Mouse (Mus musculus) limb, embryonic 15.5 days (tissue): Measurements from ENCODE around the gene Tacr2. TPM values are rescaled to one million over a fixed set of nuclear protein-coding genes. Genes with fewer than 3 reads are reported as not detected.

ENCODE experiments used
- ATAC-seq: fragments of 200-750 bp; cut with Nextera tagmentation; 2 replicates; pipeline ENCODE4 v1.8.0; 2017; ENCODE audit warnings: low read depth, moderate TSS enrichment; ENCODE audit not compliant: insufficient number of reproducible peaks, low FRiP score, low TSS enrichment
- H3K27ac ChIP-seq: fragments of 300-500 bp; sonication (generic); 2 replicates; pipeline ENCODE4 v1.5.1; 2015; ENCODE audit warnings: moderate library complexity, mild to moderate bottlenecking, inconsistent platforms
- H3K27me3 ChIP-seq: fragments of 300-500 bp; sonication (generic); 2 replicates; pipeline ENCODE4 v1.6.1; 2015; ENCODE audit warnings: inconsistent platforms
- H3K36me3 ChIP-seq: fragments of 300-500 bp; sonication (generic); 2 replicates; pipeline ENCODE4 v1.6.1; 2015; ENCODE audit warnings: inconsistent platforms
- H3K4me1 ChIP-seq: fragments of 300-500 bp; sonication (generic); 2 replicates; pipeline ENCODE4 v1.6.1; 2015; ENCODE audit warnings: inconsistent platforms
- H3K4me2 ChIP-seq: fragments of 300-500 bp; sonication (generic); 2 replicates; pipeline ENCODE4 v1.6.1; 2015; ENCODE audit warnings: mild to moderate bottlenecking, inconsistent platforms
- H3K4me3 ChIP-seq: fragments of 300-500 bp; sonication (generic); 2 replicates; pipeline ENCODE4 v1.5.1; 2015; ENCODE audit warnings: mild to moderate bottlenecking, inconsistent platforms
- H3K9ac ChIP-seq: fragments of 300-500 bp; sonication (generic); 2 replicates; pipeline ENCODE4 v1.6.1; 2015; ENCODE audit warnings: inconsistent platforms
- H3K9me3 ChIP-seq: fragments of 300-500 bp; sonication (generic); 2 replicates; pipeline ENCODE4 v1.6.1; 2016; ENCODE audit warnings: inconsistent platforms
- WGBS: fragments of 180-500 bp; shearing (Covaris S2); methylation state at CpG from one replicate; pipeline ENCODE4 v1.1.7; 2015; 5-methylcytosine and 5-hydroxymethylcytosine counted together
- polyA plus RNA-seq: library from polyadenylated mRNA; unstranded; fragments of >200 nt; fragmentation: Nextera tagmentation; extraction: Ambion mirVana; gene quantifications from 2 replicates; pipeline ENCODE4 v1.2.1, GENCODE M21; 2015

Gene Tacr2
- polyA plus RNA-seq, 1 experiment from 2014 or later, result not detected

DNA sequence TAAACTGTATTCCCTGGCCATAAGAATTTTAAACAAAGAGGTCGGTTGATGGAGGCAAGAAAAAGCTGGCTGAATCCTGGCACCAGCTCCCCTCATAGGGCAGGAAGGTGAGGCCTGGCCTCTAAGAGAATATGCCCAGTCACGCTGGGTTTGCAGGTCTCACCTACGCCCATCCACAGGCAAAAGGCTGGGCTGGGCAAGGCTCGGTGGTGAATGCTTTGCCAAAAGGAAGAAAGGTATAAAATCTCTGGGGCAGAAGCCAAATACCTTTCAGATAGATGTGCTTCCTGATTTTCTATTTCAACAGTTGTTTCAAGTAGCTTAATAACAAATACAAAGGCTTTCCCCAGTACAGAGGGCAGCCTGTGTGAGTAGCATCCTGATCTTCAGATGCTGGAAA, 27.4 kb downstream of the Tacr2 start:
- H3K4me2 ChIP-seq, result no peak overlapping the region
- no peaks in the 10 kb centered on the region for H3K9me3 ChIP-seq
- no peak overlapping the region for H3K9ac ChIP-seq
- no peaks in the 10 kb centered on the region for H3K27me3 ChIP-seq
- no peak overlapping the region for H3K4me3 ChIP-seq
- WGBS, result 79% methylated on average over 4 of the region's 4 CpGs
- H3K27ac ChIP-seq, result no peak overlapping the region
- no peaks in the 10 kb centered on the region for H3K4me1 ChIP-seq
- H3K36me3 ChIP-seq, result peaks cover 58% of the 10 kb centered on the region
- no peak for ATAC-seq

DNA sequence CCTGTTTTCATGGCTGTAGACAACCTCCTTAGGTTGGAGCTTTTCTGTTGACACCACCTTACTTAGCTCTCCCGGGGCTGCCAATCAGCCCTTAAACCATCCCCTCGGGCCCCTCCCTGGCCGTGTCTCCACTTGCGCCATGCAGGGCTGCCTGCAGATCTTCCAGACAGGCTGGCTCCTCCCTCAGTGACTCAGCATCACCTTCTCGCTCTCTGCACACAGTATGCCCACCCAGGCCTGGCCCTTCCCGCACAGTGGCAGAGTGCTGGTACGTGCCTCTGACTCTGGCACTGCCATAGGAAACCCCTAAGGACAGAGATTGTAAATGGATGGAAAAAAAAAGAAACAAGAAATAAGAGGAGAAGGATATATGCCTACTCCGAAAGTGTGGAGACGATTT, 30.5 kb downstream of the Tacr2 start:
- H3K4me1 ChIP-seq, result no peaks in the 10 kb centered on the region
- 54% methylated on average over 9 of the region's 9 CpGs for WGBS
- H3K9ac ChIP-seq, result no peak overlapping the region
- H3K9me3 ChIP-seq, result no peaks in the 10 kb centered on the region
- no peak overlapping the region for H3K4me3 ChIP-seq
- ATAC-seq, result no peak
- no peak overlapping the region for H3K4me2 ChIP-seq
- H3K27me3 ChIP-seq, result no peaks in the 10 kb centered on the region
- no peak overlapping the region for H3K27ac ChIP-seq
- peaks cover 74% of the 10 kb centered on the region for H3K36me3 ChIP-seq

DNA sequence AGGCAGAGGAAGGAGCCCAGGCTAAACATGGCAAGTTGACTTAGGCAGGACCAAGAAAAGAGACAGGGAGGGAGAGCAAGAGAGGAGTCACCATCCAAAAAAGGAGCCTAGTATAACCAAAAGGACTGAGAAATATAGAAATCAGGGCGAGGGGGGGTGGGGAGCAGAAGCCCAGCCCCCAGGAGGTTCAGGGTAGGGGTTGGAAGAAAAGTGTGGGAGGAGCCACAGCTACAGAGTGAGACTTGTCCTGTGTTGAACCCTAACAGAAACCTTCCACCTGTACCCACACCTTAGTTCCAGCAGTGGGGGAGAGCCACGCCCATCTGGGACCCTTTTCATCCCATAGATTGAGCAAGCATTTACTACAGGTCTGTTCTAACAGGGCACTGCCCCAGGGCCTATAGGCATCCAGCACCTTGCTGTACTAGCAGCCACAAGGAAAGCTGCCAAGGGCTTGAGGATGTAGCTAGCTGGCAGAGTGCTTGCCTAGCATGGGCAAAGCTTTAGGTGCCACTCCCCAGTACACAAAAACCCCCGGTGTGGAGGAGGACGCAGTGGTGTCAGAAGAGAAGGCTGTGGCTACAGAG, 31.1 kb downstream of the Tacr2 start:
- Histone ChIP-seq H3K9ac (no peak overlapping the region), H3K4me3 (no peak overlapping the region), H3K4me1 (no peaks in the 10 kb centered on the region), H3K9me3 (no peaks in the 10 kb centered on the region), H3K27ac (no peak overlapping the region), H3K4me2 (no peak overlapping the region), H3K36me3 (peaks cover 71% of the 10 kb centered on the region), H3K27me3 (no peaks in the 10 kb centered on the region)
- ATAC-seq, result no peak
- WGBS, result 77% methylated on average over 4 of the region's 4 CpGs

DNA sequence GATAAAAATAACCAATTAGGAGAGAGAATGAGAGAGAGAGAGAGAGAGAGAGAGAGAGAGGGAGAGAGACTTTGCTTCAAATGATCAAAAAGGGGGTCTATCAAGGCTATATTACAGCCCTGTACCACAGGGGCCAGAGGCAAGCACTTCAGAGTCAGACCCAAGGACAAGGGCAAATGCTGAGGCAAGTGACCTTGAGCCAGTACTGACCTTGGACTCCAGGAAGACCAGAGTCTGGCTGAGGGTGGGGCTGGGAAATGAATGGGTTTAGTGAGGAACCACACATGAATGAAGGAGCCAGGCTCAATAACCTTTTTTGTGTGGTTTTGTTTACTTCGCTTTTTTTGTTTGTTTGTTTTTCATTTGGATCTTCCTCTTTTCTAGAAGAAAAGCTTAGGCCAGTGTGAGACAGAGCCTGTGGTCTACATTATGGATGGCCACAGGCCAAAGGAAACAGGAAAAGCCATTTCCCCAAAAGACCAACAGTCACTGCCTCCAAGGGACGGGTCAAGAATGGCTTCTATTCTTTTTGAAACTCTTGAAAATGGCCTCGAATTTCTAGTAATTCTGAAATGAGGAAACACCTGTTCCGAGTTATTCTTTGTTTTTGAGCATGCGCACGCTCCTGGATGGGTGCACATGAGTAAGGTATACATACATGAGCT, 35.4 kb downstream of the Tacr2 start:
- WGBS, result 61% methylated on average over 6 of the region's 6 CpGs
- no peak overlapping the region for H3K4me2 ChIP-seq
- ATAC-seq, result no peak
- peaks cover 76% of the 10 kb centered on the region for H3K36me3 ChIP-seq
- H3K27ac ChIP-seq, result no peak overlapping the region
- no peaks in the 10 kb centered on the region for H3K4me1 ChIP-seq
- no peak overlapping the region for H3K4me3 ChIP-seq
- H3K27me3 ChIP-seq, result no peaks in the 10 kb centered on the region
- H3K9me3 ChIP-seq, result no peaks in the 10 kb centered on the region
- H3K9ac ChIP-seq, result no peak overlapping the region

DNA sequence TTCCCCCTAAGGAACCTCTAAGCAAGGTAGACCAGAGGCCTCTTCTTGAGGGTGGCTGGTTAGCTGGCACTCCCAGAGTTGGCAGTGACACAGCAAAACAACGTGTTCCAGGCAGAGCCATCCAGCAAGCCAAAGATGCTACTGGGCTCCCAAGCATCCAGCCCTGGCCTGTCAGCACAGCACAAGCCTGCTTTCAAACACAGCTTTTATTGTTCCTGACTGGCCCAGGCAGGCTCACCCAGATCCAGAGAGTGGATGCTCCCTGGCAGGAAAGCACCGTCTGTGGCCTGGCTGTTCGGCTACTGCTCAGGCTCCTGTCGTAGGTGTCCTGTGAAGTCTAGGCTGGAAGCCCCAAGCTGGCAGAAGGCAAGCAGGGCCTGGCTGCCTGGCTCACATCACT, 41.9 kb downstream of the Tacr2 start:
- Histone ChIP-seq H3K27ac (no peak overlapping the region), H3K9ac (no peak overlapping the region), H3K27me3 (no peaks in the 10 kb centered on the region), H3K36me3 (peaks cover 79% of the 10 kb centered on the region), H3K4me3 (no peak overlapping the region), H3K4me1 (no peaks in the 10 kb centered on the region), H3K9me3 (no peaks in the 10 kb centered on the region), H3K4me2 (no peak overlapping the region)
- ATAC-seq, result no peak
- WGBS, result 75% methylated on average over 4 of the region's 4 CpGs

DNA sequence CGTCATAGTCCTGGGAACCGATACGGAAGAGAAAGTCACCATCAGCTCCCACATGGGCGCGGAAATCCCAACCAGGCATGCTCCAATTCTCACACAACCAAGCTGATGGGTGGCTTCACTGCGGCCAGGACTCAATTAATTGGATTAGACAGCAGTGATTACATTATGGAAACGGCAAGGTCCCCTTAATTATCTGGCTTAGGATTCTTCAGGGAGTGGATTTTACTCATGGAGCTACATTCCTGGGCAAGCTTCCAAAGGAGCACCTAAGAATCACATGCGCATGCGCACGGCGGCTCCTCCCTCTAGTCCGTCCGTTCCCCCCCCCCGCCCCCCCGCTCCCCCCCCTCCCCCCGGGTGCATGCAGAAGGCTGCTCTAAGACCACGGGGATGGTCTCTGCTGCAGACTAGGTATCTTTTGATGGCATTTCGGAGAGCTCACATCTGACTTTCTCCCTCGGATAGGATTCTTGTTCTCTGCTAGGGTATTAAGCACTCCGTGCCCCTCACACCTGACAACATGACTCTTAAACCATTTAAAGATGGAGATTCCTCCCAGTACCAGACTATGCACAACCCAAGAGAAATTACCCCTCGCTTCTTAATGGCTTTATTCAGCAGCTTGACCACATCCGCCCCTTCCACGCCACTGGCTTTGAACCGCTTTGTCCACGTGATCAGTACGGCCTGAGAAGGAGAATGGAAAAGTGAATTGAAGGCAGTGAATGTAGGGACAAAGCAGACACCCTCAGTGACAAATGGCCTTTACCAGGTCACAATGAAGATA, 44.0 kb downstream of the Tacr2 start:
- no peak for ATAC-seq
- H3K27ac ChIP-seq, result no peak overlapping the region
- no peaks in the 10 kb centered on the region for H3K9me3 ChIP-seq
- no peak overlapping the region for H3K9ac ChIP-seq
- H3K4me1 ChIP-seq, result 0 out of 2 replicates have a peak, but pooled peaks cover 4% of the 10 kb centered on the region
- 76% methylated on average over 22 of the region's 26 CpGs for WGBS
- H3K4me2 ChIP-seq, result no peak overlapping the region
- H3K36me3 ChIP-seq, result peaks cover 59% of the 10 kb centered on the region
- H3K27me3 ChIP-seq, result no peaks in the 10 kb centered on the region
- no peak overlapping the region for H3K4me3 ChIP-seq

DNA sequence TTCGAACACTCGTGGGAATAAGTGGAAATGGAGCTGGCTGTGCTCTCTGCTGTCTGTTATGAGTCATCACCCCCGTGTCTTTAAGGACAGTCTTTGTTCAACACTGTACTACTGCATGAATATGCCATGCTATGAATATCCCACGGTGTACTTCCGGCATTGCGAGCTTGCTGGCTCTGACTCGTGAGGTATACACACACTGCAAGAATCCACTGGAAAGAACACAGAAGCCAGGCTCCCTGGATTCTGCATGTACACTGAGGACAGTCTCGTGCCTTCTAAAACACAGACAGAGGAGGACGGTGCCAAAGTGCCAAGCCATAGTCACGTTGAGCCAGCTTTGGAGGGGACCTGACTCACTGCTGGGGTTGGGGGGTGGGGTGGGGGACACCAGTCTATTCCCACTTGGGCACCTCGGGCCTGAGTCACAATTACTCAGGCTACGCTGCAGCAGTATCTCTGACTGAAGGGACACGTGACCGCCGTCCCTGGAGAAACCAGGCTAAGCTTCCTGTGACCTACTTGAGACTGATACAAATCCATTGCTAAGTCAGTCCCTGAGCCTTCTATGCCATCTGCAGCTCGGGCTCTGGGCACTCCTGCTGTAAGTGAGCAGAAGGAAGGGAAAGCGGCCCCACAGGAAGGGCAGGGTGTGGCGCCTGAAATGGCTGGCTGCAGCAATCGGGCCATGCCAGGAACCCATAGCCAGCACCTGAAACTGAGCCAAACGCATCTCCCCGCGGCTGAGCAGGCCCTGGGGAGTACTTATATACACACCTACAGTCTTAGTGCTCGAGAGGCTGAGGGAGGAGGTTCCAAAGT, 48.0 kb downstream of the Tacr2 start:
- H3K27ac ChIP-seq, result 0 out of 2 replicates have a peak overlapping the region, but pooled peaks have one; percentile 18
- H3K36me3 ChIP-seq, result peaks cover 40% of the 10 kb centered on the region
- H3K9me3 ChIP-seq, result no peaks in the 10 kb centered on the region
- no peaks in the 10 kb centered on the region for H3K27me3 ChIP-seq
- H3K4me2 ChIP-seq, result no peak overlapping the region
- no peak for ATAC-seq
- H3K4me3 ChIP-seq, result no peak overlapping the region
- 0 out of 2 replicates have a peak, but pooled peaks cover 4% of the 10 kb centered on the region for H3K4me1 ChIP-seq
- 73% methylated on average over 23 of the region's 23 CpGs for WGBS
- H3K9ac ChIP-seq, result no peak overlapping the region

DNA sequence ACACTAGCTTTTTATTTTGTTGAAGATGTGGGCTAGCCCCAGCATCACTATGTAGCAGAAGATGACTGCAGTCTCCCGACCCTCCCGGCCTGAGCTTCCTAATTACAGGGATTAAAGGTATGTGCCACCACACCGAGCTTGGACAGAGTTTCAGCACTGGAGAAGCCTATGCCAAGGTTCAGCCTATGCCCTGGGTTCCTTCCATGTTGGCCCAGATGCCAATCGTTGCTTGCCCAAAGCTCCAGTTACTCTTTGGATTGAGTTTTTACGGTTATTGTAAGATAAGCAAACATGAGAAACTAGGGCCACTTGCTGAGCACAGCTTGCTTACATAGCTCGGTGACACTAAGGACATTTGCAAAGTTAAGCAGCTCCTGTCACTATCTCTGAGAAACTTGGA, 52.9 kb downstream of the Tacr2 start:
- Histone ChIP-seq H3K4me3 (no peak overlapping the region), H3K27ac (no peak overlapping the region), H3K4me1 (0 out of 2 replicates have a peak, but pooled peaks cover 6% of the 10 kb centered on the region), H3K4me2 (no peak overlapping the region), H3K27me3 (no peaks in the 10 kb centered on the region), H3K36me3 (peaks cover 15% of the 10 kb centered on the region), H3K9ac (no peak overlapping the region), H3K9me3 (no peaks in the 10 kb centered on the region)
- no peak for ATAC-seq
- 79% methylated on average over 6 of the region's 6 CpGs for whole genome bisulfite sequencing

DNA sequence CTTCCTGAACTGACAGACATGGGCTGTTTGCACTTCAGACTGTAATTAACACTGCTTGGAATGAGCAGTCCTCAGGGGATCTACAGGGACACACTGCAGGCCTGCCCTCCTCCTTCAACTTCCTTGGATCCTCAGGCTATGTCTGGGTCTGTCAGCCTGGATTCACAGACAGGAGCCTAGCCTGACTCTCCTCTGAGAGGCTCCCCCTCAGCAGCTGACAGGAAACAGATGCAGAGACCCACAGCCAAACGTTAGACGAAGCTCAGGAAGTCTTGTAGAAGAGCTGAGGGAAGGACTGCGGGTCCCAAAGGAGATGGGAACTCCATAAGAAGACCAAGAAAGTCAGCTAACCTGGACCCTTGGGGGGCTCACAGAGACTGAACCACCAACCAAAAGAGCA, 54.2 kb downstream of the Tacr2 start:
- Histone ChIP-seq H3K36me3 (peaks cover 15% of the 10 kb centered on the region), H3K9me3 (no peaks in the 10 kb centered on the region), H3K27ac (no peak overlapping the region), H3K4me3 (no peak overlapping the region), H3K4me2 (no peak overlapping the region), H3K27me3 (no peaks in the 10 kb centered on the region), H3K4me1 (peaks cover 8% of the 10 kb centered on the region), H3K9ac (no peak overlapping the region)
- no peak for ATAC-seq
- WGBS, result 25% methylated on average over 3 of the region's 3 CpGs

DNA sequence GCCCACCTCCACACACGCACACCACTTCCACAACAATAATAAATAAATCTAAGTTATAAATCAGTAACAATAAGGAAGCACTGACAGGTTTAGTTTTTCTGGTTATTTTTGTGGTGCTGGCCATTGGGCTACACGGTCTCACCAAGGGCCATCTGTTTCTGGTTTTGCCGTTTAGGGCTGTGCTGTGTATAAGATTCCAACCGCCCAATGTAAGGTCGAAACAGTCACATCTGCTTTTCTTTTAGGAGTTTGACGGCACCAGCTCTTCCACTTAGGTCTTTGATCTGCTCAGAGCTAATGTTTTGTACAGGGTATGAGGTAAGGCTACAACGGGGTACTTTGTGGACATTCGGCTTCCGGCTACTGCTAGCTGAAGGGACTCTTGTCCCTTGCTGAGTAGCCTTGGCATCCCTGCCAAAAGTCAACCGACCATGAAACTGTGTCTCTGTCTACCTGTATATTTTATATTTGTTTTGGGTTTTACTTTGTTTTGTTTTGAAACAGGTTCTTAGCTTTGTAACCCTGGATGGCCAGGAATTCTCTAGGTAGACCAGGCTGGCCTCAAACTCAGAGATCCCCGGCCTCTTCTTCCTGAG, 56.8 kb downstream of the Tacr2 start:
- Histone ChIP-seq H3K9ac (no peak overlapping the region), H3K4me1 (peaks cover 12% of the 10 kb centered on the region), H3K27ac (no peak overlapping the region), H3K9me3 (no peaks in the 10 kb centered on the region), H3K4me3 (no peak overlapping the region), H3K36me3 (peaks cover 9% of the 10 kb centered on the region), H3K4me2 (no peak overlapping the region), H3K27me3 (no peaks in the 10 kb centered on the region)
- ATAC-seq, result no peak
- 41% methylated on average over 11 of the region's 11 CpGs for WGBS

DNA sequence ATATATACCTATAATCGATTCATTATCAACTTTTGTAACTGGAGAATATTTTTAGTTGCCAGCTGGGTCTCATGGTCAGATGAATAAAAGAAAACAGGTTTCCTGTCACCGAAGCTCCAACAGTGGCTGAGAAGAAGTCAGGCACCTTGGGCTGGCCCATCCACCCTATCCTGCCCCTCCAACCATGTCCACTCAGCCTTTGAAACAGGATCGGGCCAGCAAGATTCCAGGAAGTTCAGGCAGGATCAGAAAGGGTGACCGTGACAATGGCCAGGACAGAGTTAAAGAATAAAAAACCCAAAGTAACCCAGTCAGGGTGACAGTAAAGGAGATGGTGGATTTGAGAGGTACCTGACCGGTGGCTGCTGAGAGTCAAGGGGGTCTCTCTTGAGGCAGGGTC, 57.4 kb downstream of the Tacr2 start:
- H3K4me2 ChIP-seq, result no peak overlapping the region
- H3K9ac ChIP-seq, result no peak overlapping the region
- H3K27me3 ChIP-seq, result no peaks in the 10 kb centered on the region
- no peak overlapping the region for H3K27ac ChIP-seq
- peaks cover 3% of the 10 kb centered on the region; the same call in 1 of the 2 replicates for H3K36me3 ChIP-seq
- no peak overlapping the region for H3K4me3 ChIP-seq
- peaks cover 12% of the 10 kb centered on the region for H3K4me1 ChIP-seq
- no peak for ATAC-seq
- 77% methylated on average over 5 of the region's 5 CpGs for WGBS
- H3K9me3 ChIP-seq, result no peaks in the 10 kb centered on the region
